In genomic region chr7:31114646-31115045, GRCm38 (mm10) we compare ENCODE assay signal across 9 mouse cellular contexts. TPM values are rescaled to one million over a fixed set of nuclear protein-coding genes. Genes with fewer than 3 reads are reported as not detected.
A peak's percentile ranks its signal among the peaks of the same experiment; 100 is the strongest.
DNase-seq lines count a peak whose midpoint lies in the region; ATAC-seq and TF ChIP-seq lines count a peak whose summit lies in the region.
"Had no signal": no experiment of that assay in that cellular context is flagged by ENCODE, and none has a peak within 500 bp of the region (broad histone marks: within the 10 kb centered on the region; RNA-seq: fewer than 3 reads in every experiment).

No protein-coding gene starts in this region.

- H3K4me1 ChIP-seq in ES-Bruce4 (ENCODE audit: control insufficient read depth, insufficient read depth, low read length): no peaks in the 10 kb centered on the region

- no peaks in the 10 kb centered on the region for H3K27me3 ChIP-seq in ES-Bruce4 (ENCODE audit: control insufficient read depth, insufficient read depth, low read length, poor library complexity, severe bottlenecking)

- H3K9me3 ChIP-seq in ES-Bruce4 (replicated peaks; ENCODE audit: control insufficient read depth, insufficient read depth, low read length, poor library complexity, severe bottlenecking): no peaks in the 10 kb centered on the region

- no peak for TF ChIP-seq EP300 in ES-Bruce4 (IDR thresholded peaks at IDR 0.05; ENCODE audit: insufficient read depth, low read depth, low read length)

- H3K36me3 ChIP-seq in ES-Bruce4 (ENCODE audit: control insufficient read depth, insufficient read depth, low read length, poor library complexity, severe bottlenecking): no peaks in the 10 kb centered on the region

- peak; percentile 56 for DNase-seq in gastrocnemius, adult 2 months
- no peak for DNase-seq in gastrocnemius, adult 18-20 months (ENCODE audit: low spot score)
- DNase-seq in kidney, adult 18-20 months: peak; percentile 80
- DNase-seq in liver (peak; percentile 23), adipocyte (ENCODE audit: low spot score) (no peak)
- DNase-seq in frontal cortex, postnatal 14 days (ENCODE audit: low spot score in 2 of 2): no peak

- no peak for ATAC-seq in inflammation-experienced regulatory T-cells, adult 6 months
- ATAC-seq: activated CD4-positive, CD25-positive, alpha-beta regulatory T cell, adult 4 months had no signal

- TF ChIP-seq POLR2A in ES-Bruce4 (IDR thresholded peaks at IDR 0.05; ENCODE audit: insufficient read depth, low read length): no peak

- peak; percentile 23; the same call in 1 of the 2 replicates for TF ChIP-seq CTCF in gastrocnemius, adult 2 months (IDR thresholded peaks at IDR 0.05)
- peak; percentile 41 for TF ChIP-seq CTCF in ES-Bruce4 (IDR thresholded peaks at IDR 0.05; ENCODE audit: low read depth, low read length)

- intact Hi-C loops in gastrocnemius, adult 2 months (cut with DNase I): no loop called here

- H3K27ac ChIP-seq in gastrocnemius, adult 2 months: peak overlapping the region; percentile 93
- no peak overlapping the region for H3K27ac ChIP-seq in ES-Bruce4 (ENCODE audit: insufficient read depth, low read length)

- H3K4me3 ChIP-seq in gastrocnemius, adult 2 months: no peak overlapping the region; the same call in 1 of the 2 replicates
- H3K4me3 ChIP-seq in ES-Bruce4 (ENCODE audit: low read depth, low read length): peak overlapping the region; percentile 70

- H3K9ac ChIP-seq in ES-Bruce4 (ENCODE audit: low read depth, poor library complexity, severe bottlenecking): peak overlapping the region; percentile 39

RNA-seq across cellular contexts. Expression of gene Hpn, which starts 0.4 kb away (rescaled TPM):
- total RNA-seq in gastrocnemius, adult 2 months (2021): 10 to 100 TPM; 14.0 to 15.9 TPM
- total RNA-seq in gastrocnemius, adult 18-20 months (2021): 10 to 100 TPM; 15.0 to 20.7 TPM
- 27.6 and 28.7 TPM in 2 replicates for polyA plus RNA-seq in ES-Bruce4 (2011; ENCODE audit: insufficient read depth, insufficient read length, low read depth, missing spikeins)
- polyA plus RNA-seq in inflammation-experienced regulatory T-cells, adult 6 months (2017; shearing (Covaris generic)): 10 to 100 TPM in 1 of 3 experiments, 1 to 10 TPM in 2; 3.1 to 11.0 (median 8.1) TPM

RNA-seq across cellular contexts. Expression of gene Scn1b, which starts 12.2 kb away (rescaled TPM):
- 100 to 1,000 TPM; 748 to 815 TPM for total RNA-seq in gastrocnemius, adult 2 months (2021)
- 100 to 1,000 TPM; 924 to 953 TPM for total RNA-seq in gastrocnemius, adult 18-20 months (2021)
- polyA plus RNA-seq in ES-Bruce4 (2011; ENCODE audit: insufficient read depth, insufficient read length, low read depth, missing spikeins): 26.1 and 27.5 TPM in 2 replicates
- under 1 TPM in 1 of 3 experiments, not detected in 2; 0.30 TPM for polyA plus RNA-seq in inflammation-experienced regulatory T-cells, adult 6 months (2017; shearing (Covaris generic))
- polyA plus RNA-seq: activated CD4-positive, CD25-positive, alpha-beta regulatory T cell, adult 4 months had no signal

RNA-seq across cellular contexts. Expression of gene Fxyd3, which starts 38.1 kb away (rescaled TPM):
- 1 to 10 TPM; 1.2 to 1.4 TPM for total RNA-seq in gastrocnemius, adult 2 months (2021)
- total RNA-seq in gastrocnemius, adult 18-20 months (2021): 1 to 10 TPM in 1 of 2 experiments, under 1 TPM in 1; 1.00 to 1.6 TPM
- polyA plus RNA-seq in ES-Bruce4 (2011; ENCODE audit: insufficient read depth, insufficient read length, low read depth, missing spikeins): 1.9 TPM in 1 of 2 replicates, not detected in the other
- under 1 TPM in 1 of 3 experiments, not detected in 2; 0.18 TPM for polyA plus RNA-seq in inflammation-experienced regulatory T-cells, adult 6 months (2017; shearing (Covaris generic))
- polyA plus RNA-seq: activated CD4-positive, CD25-positive, alpha-beta regulatory T cell, adult 4 months had no signal

RNA-seq across cellular contexts. Expression of gene Gramd1a, which starts 41.0 kb away (rescaled TPM):
- 10 to 100 TPM; 47.2 to 61.7 TPM for total RNA-seq in gastrocnemius, adult 2 months (2021)
- total RNA-seq in gastrocnemius, adult 18-20 months (2021): 10 to 100 TPM; 35.7 to 37.1 TPM
- polyA plus RNA-seq in ES-Bruce4 (2011; ENCODE audit: insufficient read depth, insufficient read length, low read depth, missing spikeins): 52.0 and 54.9 TPM in 2 replicates
- polyA plus RNA-seq in inflammation-experienced regulatory T-cells, adult 6 months (2017; shearing (Covaris generic)): 100 to 1,000 TPM in 1 of 3 experiments, 10 to 100 TPM in 2; 70.7 to 113 (median 98.7) TPM

RNA-seq across cellular contexts. Expression of gene Lgi4, which starts 55.5 kb away (rescaled TPM):
- 1 to 10 TPM; 2.4 to 3.3 TPM for total RNA-seq in gastrocnemius, adult 2 months (2021)
- total RNA-seq in gastrocnemius, adult 18-20 months (2021): 1 to 10 TPM; 1.7 to 3.5 TPM
- 0.88 TPM in 1 of 2 replicates, not detected in the other for polyA plus RNA-seq in ES-Bruce4 (2011; ENCODE audit: insufficient read depth, insufficient read length, low read depth, missing spikeins)
- under 1 TPM in 2 of 3 experiments, not detected in 1; 0.09 to 0.13 TPM for polyA plus RNA-seq in inflammation-experienced regulatory T-cells, adult 6 months (2017; shearing (Covaris generic))

Comparison
In these comparisons a context has a peak if more than half of its experiments do, and no peak if none do; other contexts are left out.
1. DNase-seq: peak in gastrocnemius, adult 2 months (single experiment), kidney, adult 18-20 months (single experiment) and liver (single experiment); none in gastrocnemius, adult 18-20 months (single experiment), frontal cortex, postnatal 14 days (0 of 2) and adipocyte (single experiment).